Mouse (Mus musculus): ENCODE data around the gene Necap2. TPM values are rescaled to one million over a fixed set of nuclear protein-coding genes. Genes with fewer than 3 reads are reported as not detected.
A peak's percentile ranks its signal among the peaks of the same experiment; 100 is the strongest.

Gene Necap2
- 28.3 and 36.3 TPM in 2 replicates for total RNA-seq (2012; rRNA removed)

DNA sequence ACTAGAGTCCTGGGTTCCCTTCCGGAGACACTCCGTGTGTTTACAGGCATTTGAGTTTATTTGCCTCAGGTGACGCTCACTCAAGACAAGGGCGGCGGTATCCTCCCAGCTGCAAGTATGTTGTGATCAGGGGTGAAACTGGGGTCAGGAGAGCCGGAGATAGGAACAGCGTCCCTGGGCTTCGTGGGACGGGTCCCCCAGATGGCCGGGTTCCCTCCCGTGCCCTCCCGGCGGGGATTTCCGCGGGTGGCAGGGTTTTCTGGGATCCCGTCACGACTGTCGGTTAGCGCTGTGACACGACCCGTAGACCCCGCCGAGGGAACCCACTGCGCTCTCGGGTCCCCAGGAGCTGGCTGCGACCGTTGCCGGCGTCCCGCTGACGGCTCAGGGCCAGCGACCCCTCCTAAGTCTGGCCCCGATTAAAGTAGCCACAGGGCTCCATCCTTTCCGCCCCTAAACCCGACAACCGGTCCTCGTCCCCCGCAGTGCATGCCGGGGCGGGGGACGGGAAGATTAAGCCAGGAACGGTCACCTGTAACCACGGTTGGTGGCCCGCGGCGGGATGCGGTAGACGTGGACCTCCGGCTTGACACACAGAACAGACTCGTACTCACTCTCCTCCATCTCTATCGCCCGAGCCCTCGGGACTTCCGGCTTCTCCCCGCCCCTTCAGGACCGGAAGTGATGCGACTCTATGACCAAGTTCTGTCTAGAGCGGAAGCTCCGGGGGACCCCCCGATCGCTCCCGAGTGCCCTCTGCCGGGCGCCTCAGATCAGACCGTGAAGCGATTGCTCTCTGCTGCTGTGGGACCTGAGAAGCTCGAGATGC, at the start of gene Necap2:
TSS of gene Necap2 (minus strand) at position 677 of the 829 bp plus-strand sequence.
- no peak within 1 kb of the TSS for H3K27ac ChIP-seq (ENCODE audit: insufficient read depth, low read depth, low read length, poor library complexity, severe bottlenecking)
- DNase-seq (ENCODE audit: low read depth, low spot score): peak; percentile 97
- peak within 1 kb of the TSS; percentile 92 for H3K9ac ChIP-seq (ENCODE audit: insufficient read depth, low read depth, low read length, poor library complexity, severe bottlenecking)
- peaks cover 2 to 7% of the 10 kb centered on the region in 2 experiments; a peak in 1 of 4 replicates for H3K4me1 ChIP-seq (ENCODE audit: control insufficient read depth in 2 of 2, insufficient read depth in 2 of 2, low read length in 2 of 2, poor library complexity in 1 of 2)
- in situ Hi-C loops (cut with MboI; ENCODE audit: low sequenced_read_pairs in 2 of 2, unreplicated experiment in 2 of 2): no loop called here
- no peaks in the 10 kb centered on the region for H3K9me3 ChIP-seq (ENCODE audit: control insufficient read depth, insufficient read depth, low read depth, low read length)
- peak within 1 kb of the TSS; percentile 87 to 96 for H3K4me3 ChIP-seq (ENCODE audit: insufficient read depth in 1 of 2, low read depth in 1 of 2, low read length in 2 of 2, poor library complexity in 1 of 2, severe bottlenecking in 1 of 2)
- TF ChIP-seq MAFK (IDR thresholded peaks at IDR 0.05; ENCODE audit: insufficient read depth, low read depth, low read length) (no peak), HCFC1 (IDR thresholded peaks at IDR 0.05; ENCODE audit: borderline replicate concordance, insufficient read depth, low read length) (peak; percentile 62; the same call in 1 of the 2 replicates)
- peaks cover 8% of the 10 kb centered on the region; the same call in 1 of the 2 replicates for H3K36me3 ChIP-seq (ENCODE audit: control insufficient read depth, insufficient read depth, low read length, poor library complexity, severe bottlenecking)

DNA sequence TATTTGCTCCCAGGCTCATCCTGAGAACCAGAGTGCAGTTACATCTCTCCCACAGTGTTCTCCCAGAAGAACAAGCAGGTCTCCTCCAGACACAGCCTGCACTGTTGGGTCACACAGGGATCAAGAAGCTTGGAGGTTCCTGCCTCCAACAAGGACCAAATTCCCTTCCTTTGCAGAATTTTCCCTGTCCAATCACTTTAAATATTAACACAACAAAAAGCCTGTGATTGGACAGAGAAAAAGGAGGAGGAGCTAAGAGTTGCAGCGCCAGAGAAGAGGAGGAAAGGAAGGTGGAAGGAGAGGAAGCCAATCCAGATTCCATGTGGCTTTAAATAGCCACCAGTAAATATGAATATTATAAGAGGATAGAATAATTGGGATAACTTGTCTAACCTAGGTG, 44.9 kb upstream of the Necap2 start:
- Histone ChIP-seq H3K36me3 (ENCODE audit: control insufficient read depth, insufficient read depth, low read length, poor library complexity, severe bottlenecking) (peaks cover 16% of the 10 kb centered on the region), H3K4me1 (ENCODE audit: control insufficient read depth in 2 of 2, insufficient read depth in 2 of 2, low read length in 2 of 2, poor library complexity in 1 of 2) (peaks cover 0 to 40% of the 10 kb centered on the region in 2 experiments; a peak in 2 of 4 replicates), H3K27ac (ENCODE audit: insufficient read depth, low read depth, low read length, poor library complexity, severe bottlenecking) (no peak overlapping the region), H3K4me3 (ENCODE audit: insufficient read depth in 1 of 2, low read depth in 1 of 2, low read length in 2 of 2, poor library complexity in 1 of 2, severe bottlenecking in 1 of 2) (no peak overlapping the region), H3K9ac (ENCODE audit: insufficient read depth, low read depth, low read length, poor library complexity, severe bottlenecking) (no peak overlapping the region), H3K9me3 (ENCODE audit: control insufficient read depth, insufficient read depth, low read depth, low read length) (no peaks in the 10 kb centered on the region)
- in situ Hi-C loops (cut with MboI; ENCODE audit: low sequenced_read_pairs in 2 of 2, unreplicated experiment in 2 of 2): no loop called here
- no peak for DNase-seq (ENCODE audit: low read depth, low spot score)
- TF ChIP-seq MAFK (IDR thresholded peaks at IDR 0.05; ENCODE audit: insufficient read depth, low read depth, low read length) (no peak), CHD2 (IDR thresholded peaks at IDR 0.05; ENCODE audit: low read depth, low read length) (no peak), ZNF384 (IDR thresholded peaks at IDR 0.05; ENCODE audit: low read depth, low read length) (no peak), ZC3H11A (IDR thresholded peaks at IDR 0.05; ENCODE audit: borderline replicate concordance, low read depth, low read length) (no peak), HCFC1 (IDR thresholded peaks at IDR 0.05; ENCODE audit: borderline replicate concordance, insufficient read depth, low read length) (no peak)

DNA sequence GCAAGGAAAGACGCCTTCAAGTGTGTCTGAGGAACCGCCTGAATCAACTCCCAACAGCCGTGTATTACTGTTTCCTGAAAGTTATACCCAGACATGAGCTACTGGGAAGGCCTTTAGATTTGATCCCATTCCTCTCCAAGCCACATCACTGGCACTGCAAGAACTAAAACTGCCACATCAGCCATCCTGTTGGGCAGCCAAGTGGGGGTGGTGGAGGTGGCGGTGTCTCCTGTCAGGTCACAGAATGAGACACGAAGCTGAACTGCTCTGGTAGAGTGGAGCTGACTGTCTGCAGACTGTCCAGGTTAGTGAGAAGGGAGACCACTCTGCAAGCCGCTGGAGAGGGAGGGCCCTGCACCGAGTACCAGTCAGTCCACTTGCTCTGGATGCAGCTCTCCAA, 44.5 kb upstream of the Necap2 start:
- in situ Hi-C loops (cut with MboI; ENCODE audit: low sequenced_read_pairs in 2 of 2, unreplicated experiment in 2 of 2): no loop called here
- H3K4me1 ChIP-seq (ENCODE audit: control insufficient read depth in 2 of 2, insufficient read depth in 2 of 2, low read length in 2 of 2, poor library complexity in 1 of 2): peaks cover 0 to 39% of the 10 kb centered on the region in 2 experiments; a peak in 2 of 4 replicates
- H3K9ac ChIP-seq (ENCODE audit: insufficient read depth, low read depth, low read length, poor library complexity, severe bottlenecking): no peak overlapping the region
- TF ChIP-seq ZC3H11A (IDR thresholded peaks at IDR 0.05; ENCODE audit: borderline replicate concordance, low read depth, low read length) (no peak), CHD2 (IDR thresholded peaks at IDR 0.05; ENCODE audit: low read depth, low read length) (no peak), ZNF384 (IDR thresholded peaks at IDR 0.05; ENCODE audit: low read depth, low read length) (no peak), HCFC1 (IDR thresholded peaks at IDR 0.05; ENCODE audit: borderline replicate concordance, insufficient read depth, low read length) (no peak), MAFK (IDR thresholded peaks at IDR 0.05; ENCODE audit: insufficient read depth, low read depth, low read length) (no peak)
- no peak overlapping the region for H3K4me3 ChIP-seq (ENCODE audit: insufficient read depth in 1 of 2, low read depth in 1 of 2, low read length in 2 of 2, poor library complexity in 1 of 2, severe bottlenecking in 1 of 2)
- no peak for DNase-seq (ENCODE audit: low read depth, low spot score)
- no peak overlapping the region for H3K27ac ChIP-seq (ENCODE audit: insufficient read depth, low read depth, low read length, poor library complexity, severe bottlenecking)
- H3K9me3 ChIP-seq (ENCODE audit: control insufficient read depth, insufficient read depth, low read depth, low read length): no peaks in the 10 kb centered on the region
- H3K36me3 ChIP-seq (ENCODE audit: control insufficient read depth, insufficient read depth, low read length, poor library complexity, severe bottlenecking): peaks cover 18% of the 10 kb centered on the region

DNA sequence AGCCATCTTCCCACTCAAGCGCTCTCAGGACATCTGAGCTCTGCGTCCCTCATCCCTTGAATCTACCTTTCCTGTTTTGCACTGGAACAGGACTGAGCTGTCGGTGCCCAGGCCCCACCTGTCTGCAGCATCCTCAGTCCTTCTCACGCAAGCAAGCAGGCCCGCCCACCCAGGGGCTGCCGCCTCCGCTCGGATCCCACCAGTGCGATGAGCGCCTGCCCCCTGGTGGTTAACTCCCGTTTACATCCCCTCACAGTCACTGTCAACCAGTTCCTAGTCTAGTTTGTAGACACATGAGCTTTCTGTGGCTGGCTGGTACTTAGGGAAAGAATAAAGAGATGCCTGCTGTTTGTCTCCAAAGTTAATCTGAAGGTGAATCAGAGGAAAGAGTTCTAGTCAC, 42.5 kb upstream of the Necap2 start:
- DNase-seq (ENCODE audit: low read depth, low spot score): peak; percentile 74
- Histone ChIP-seq H3K36me3 (ENCODE audit: control insufficient read depth, insufficient read depth, low read length, poor library complexity, severe bottlenecking) (peaks cover 28% of the 10 kb centered on the region), H3K4me1 (ENCODE audit: control insufficient read depth in 2 of 2, insufficient read depth in 2 of 2, low read length in 2 of 2, poor library complexity in 1 of 2) (peaks cover 2 to 36% of the 10 kb centered on the region in 2 experiments; a peak in 3 of 4 replicates), H3K9ac (ENCODE audit: insufficient read depth, low read depth, low read length, poor library complexity, severe bottlenecking) (no peak overlapping the region), H3K4me3 (ENCODE audit: insufficient read depth in 1 of 2, low read depth in 1 of 2, low read length in 2 of 2, poor library complexity in 1 of 2, severe bottlenecking in 1 of 2) (no peak overlapping the region), H3K27ac (ENCODE audit: insufficient read depth, low read depth, low read length, poor library complexity, severe bottlenecking) (no peak overlapping the region), H3K9me3 (ENCODE audit: control insufficient read depth, insufficient read depth, low read depth, low read length) (no peaks in the 10 kb centered on the region)
- no peak for TF ChIP-seq MAFK (IDR thresholded peaks at IDR 0.05; ENCODE audit: insufficient read depth, low read depth, low read length)
- no peak for TF ChIP-seq CHD2 (IDR thresholded peaks at IDR 0.05; ENCODE audit: low read depth, low read length)
- no peak for TF ChIP-seq ZNF384 (IDR thresholded peaks at IDR 0.05; ENCODE audit: low read depth, low read length)
- no peak for TF ChIP-seq ZC3H11A (IDR thresholded peaks at IDR 0.05; ENCODE audit: borderline replicate concordance, low read depth, low read length)
- TF ChIP-seq HCFC1 (IDR thresholded peaks at IDR 0.05; ENCODE audit: borderline replicate concordance, insufficient read depth, low read length): no peak
- in situ Hi-C loops (cut with MboI; ENCODE audit: low sequenced_read_pairs in 2 of 2, unreplicated experiment in 2 of 2): no loop called here
